Mouse (Mus musculus) midbrain, embryonic 12.5 days (tissue): Measurements from ENCODE around the gene Abcf1. TPM values are rescaled to one million over a fixed set of nuclear protein-coding genes. Genes with fewer than 3 reads are reported as not detected.
"Not testable (repeated sequence)": the region's sequence is repeated elsewhere in the genome, so short reads cannot be mapped to it uniquely, and the experiment has no call there.

ENCODE experiments used
- ATAC-seq: fragments of 200-750 bp; cut with Nextera tagmentation; 2 replicates; pipeline ENCODE4 v1.8.0; 2017; ENCODE audit warnings: low read depth, moderate TSS enrichment, moderate library complexity; ENCODE audit not compliant: low FRiP score
- H3K27ac ChIP-seq: fragments of 300-500 bp; sonication (generic); replicated peaks from 2 replicates; pipeline ENCODE4 v1.5.1; 2016; ENCODE audit warnings: mild to moderate bottlenecking
- H3K27me3 ChIP-seq: fragments of 300-500 bp; sonication (generic); 2 replicates; pipeline ENCODE4 v1.6.1; 2016; ENCODE audit warnings: mild to moderate bottlenecking
- H3K36me3 ChIP-seq: fragments of 300-500 bp; sonication (generic); 2 replicates; pipeline ENCODE4 v1.6.1; 2016
- H3K4me1 ChIP-seq: fragments of 300-500 bp; sonication (generic); 2 replicates; pipeline ENCODE4 v1.6.1; 2016
- H3K4me2 ChIP-seq: fragments of 300-500 bp; sonication (generic); replicated peaks from 2 replicates; pipeline ENCODE4 v1.6.1; 2016; ENCODE audit warnings: mild to moderate bottlenecking, moderate library complexity
- H3K4me3 ChIP-seq: fragments of 300-500 bp; sonication (generic); 2 replicates; pipeline ENCODE4 v1.5.1; 2016; ENCODE audit warnings: mild to moderate bottlenecking
- H3K9ac ChIP-seq: fragments of 300-500 bp; sonication (generic); replicated peaks from 2 replicates; pipeline ENCODE4 v1.6.1; 2016; ENCODE audit warnings: mild to moderate bottlenecking, moderate library complexity
- H3K9me3 ChIP-seq: fragments of 300-500 bp; sonication (generic); 2 replicates; pipeline ENCODE4 v1.6.1; 2016; ENCODE audit warnings: mild to moderate bottlenecking
- WGBS: fragments of 180-500 bp; shearing (Covaris S2); methylation state at CpG from one replicate; pipeline ENCODE4 v1.1.7; 2016; 5-methylcytosine and 5-hydroxymethylcytosine counted together
- polyA plus RNA-seq: library from polyadenylated mRNA; unstranded; fragments of >200 nt; fragmentation: Nextera tagmentation; extraction: Ambion mirVana; gene quantifications from 2 replicates; pipeline ENCODE4 v1.2.1, GENCODE M21; 2016

Gene Abcf1
- polyA plus RNA-seq, 1 experiment from 2014 or later: 118 TPM

DNA sequence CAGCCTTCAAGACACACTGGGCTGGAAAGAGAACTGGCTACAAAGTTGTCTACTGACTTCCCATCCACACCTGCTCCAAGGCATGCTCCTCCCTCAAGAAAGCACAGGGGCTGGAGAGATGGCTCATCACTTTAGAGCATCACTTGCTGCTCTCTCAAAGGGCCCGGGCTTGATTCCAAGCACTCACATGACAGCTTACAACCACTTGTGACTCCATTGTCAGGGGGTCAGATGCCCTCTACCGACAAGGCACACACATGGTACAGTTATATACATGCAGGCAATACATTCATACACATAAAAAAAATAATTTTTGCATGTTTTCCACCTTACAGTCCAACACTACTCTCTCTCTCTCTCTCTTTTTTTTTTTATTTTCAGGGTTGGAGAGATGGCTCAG is 1.9 kb downstream of the Abcf1 start:
- ATAC-seq: no peak
- no peak overlapping the region for H3K27ac ChIP-seq

GRCm38 (mm10) chr17:35963279-35963678 is 6.3 kb downstream of the Abcf1 start:
- no peaks in the 10 kb centered on the region for H3K27me3 ChIP-seq
- no peak overlapping the region for H3K4me3 ChIP-seq
- no peak overlapping the region for H3K27ac ChIP-seq
- H3K4me2 ChIP-seq: no peak overlapping the region
- ATAC-seq: no peak
- no peak overlapping the region for H3K9ac ChIP-seq
- H3K9me3 ChIP-seq: no peaks in the 10 kb centered on the region
- peaks cover 2% of the 10 kb centered on the region; the same call in 1 of the 2 replicates for H3K4me1 ChIP-seq
- peaks cover 79% of the 10 kb centered on the region for H3K36me3 ChIP-seq
- WGBS: 95% methylated on average over 10 of the region's 10 CpGs

More for the DNA sequence above, 1.9 kb downstream of the Abcf1 start:
- H3K36me3 ChIP-seq: peaks cover 38% of the 10 kb centered on the region
- H3K27me3 ChIP-seq: no peaks in the 10 kb centered on the region
- 96% methylated on average over 2 of the region's 2 CpGs for WGBS
- H3K4me2 ChIP-seq: no peak overlapping the region
- H3K9ac ChIP-seq: no peak overlapping the region
- peaks cover 16% of the 10 kb centered on the region for H3K4me1 ChIP-seq
- H3K9me3 ChIP-seq: no peaks in the 10 kb centered on the region
- H3K4me3 ChIP-seq: no peak overlapping the region

DNA sequence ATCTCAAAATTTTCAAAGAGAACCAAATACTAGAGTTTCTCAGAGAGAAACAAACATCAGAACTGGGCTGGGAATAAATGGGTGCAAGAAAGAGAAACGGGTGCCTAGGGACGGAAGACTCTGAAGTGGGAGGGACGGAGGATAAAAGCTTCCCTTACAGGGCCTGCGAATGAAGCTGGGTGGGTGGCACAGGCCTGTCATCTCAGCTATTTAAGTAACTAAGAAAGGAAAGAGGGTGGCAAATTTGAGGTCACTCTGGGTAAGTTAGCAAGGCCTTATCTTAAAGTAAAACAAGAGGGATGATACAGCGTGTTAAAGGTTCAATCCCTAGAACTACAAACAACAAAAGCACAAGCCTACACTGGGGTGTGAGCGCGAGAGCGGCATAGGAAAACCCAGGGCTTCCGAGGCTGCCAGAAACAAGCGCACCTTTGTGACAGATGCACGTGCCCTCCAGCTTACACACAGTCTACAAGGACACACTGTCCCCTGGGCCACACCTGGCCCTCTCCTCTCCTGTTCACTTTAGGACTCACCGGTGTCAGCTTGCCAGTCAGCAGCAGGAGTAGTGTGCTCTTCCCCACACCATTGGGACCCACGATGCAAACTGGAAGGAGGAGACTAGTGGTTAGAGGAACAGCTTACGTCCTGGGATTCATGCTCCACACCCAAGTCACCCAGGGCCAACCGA is 10.9 kb downstream of the Abcf1 start:
- H3K4me1 ChIP-seq: no peaks in the 10 kb centered on the region
- 94% methylated on average over 15 of the region's 15 CpGs for WGBS
- H3K27me3 ChIP-seq: no peaks in the 10 kb centered on the region
- no peak overlapping the region for H3K4me3 ChIP-seq
- H3K9me3 ChIP-seq: no peaks in the 10 kb centered on the region
- H3K27ac ChIP-seq: no peak overlapping the region
- H3K4me2 ChIP-seq: no peak overlapping the region
- no peak for ATAC-seq
- peaks cover 90% of the 10 kb centered on the region for H3K36me3 ChIP-seq
- H3K9ac ChIP-seq: no peak overlapping the region

- Histone ChIP-seq H3K27me3 (no peaks in the 10 kb centered on the region), H3K9ac (no peak overlapping the region), H3K9me3 (no peaks in the 10 kb centered on the region), H3K4me1 (no peaks in the 10 kb centered on the region), H3K4me3 (no peak overlapping the region), H3K27ac (no peak overlapping the region), H3K4me2 (no peak overlapping the region), H3K36me3 (peaks cover 50% of the 10 kb centered on the region)
- 84% methylated on average over 8 of the region's 8 CpGs for WGBS
- ATAC-seq: no peak
Observed at GRCm38 (mm10) chr17:35954665-35955064, 14.9 kb downstream of the Abcf1 start.

DNA sequence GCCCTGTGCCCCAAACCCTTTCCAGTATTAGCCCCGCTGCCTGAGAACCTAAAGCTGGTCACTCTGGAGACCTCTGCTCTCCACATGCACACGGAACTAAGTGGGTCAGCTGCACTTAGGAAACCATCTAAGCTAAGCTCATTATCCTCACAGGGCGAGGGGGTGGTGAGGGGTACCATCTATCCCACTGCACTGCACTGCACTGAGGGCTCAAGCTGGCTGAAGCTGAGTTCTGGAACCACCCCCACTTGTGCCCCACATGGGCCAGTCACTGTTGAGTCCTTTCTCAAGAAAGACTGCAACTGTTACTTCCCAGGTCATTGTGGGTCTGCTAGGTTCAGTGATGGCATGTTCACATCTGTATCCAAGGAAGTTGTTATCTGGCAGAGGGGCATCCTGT is 17.0 kb downstream of the Abcf1 start:
- 93% methylated on average over 3 of the region's 3 CpGs for WGBS
- H3K4me2 ChIP-seq, H3K4me1 ChIP-seq, H3K27me3 ChIP-seq, H3K9me3 ChIP-seq, H3K9ac ChIP-seq, H3K27ac ChIP-seq, ATAC-seq, H3K4me3 ChIP-seq: not testable (repeated sequence)
- H3K36me3 ChIP-seq: peaks cover 29% of the 10 kb centered on the region

GRCm38 (mm10) chr17:35950946-35951345 is 18.6 kb downstream of the Abcf1 start:
- H3K4me1 ChIP-seq, H3K4me2 ChIP-seq, H3K27me3 ChIP-seq, ATAC-seq, H3K9me3 ChIP-seq, H3K4me3 ChIP-seq, H3K9ac ChIP-seq, H3K27ac ChIP-seq: not testable (repeated sequence)
- H3K36me3 ChIP-seq: peaks cover 13% of the 10 kb centered on the region

GRCm38 (mm10) chr17:35939941-35940340 is 29.6 kb downstream of the Abcf1 start:
- Histone ChIP-seq H3K36me3 (no peaks in the 10 kb centered on the region), H3K9ac (no peak overlapping the region), H3K27me3 (no peaks in the 10 kb centered on the region), H3K9me3 (no peaks in the 10 kb centered on the region), H3K4me3 (no peak overlapping the region), H3K27ac (no peak overlapping the region), H3K4me2 (no peak overlapping the region), H3K4me1 (no peaks in the 10 kb centered on the region)
- 44% methylated on average over 1 of the region's 1 CpGs for WGBS
- no peak for ATAC-seq

- no peak overlapping the region for H3K27ac ChIP-seq
- H3K4me1 ChIP-seq: no peaks in the 10 kb centered on the region
- WGBS: 51% methylated on average over 2 of the region's 2 CpGs
- H3K36me3 ChIP-seq: no peaks in the 10 kb centered on the region
- H3K27me3 ChIP-seq: no peaks in the 10 kb centered on the region
- ATAC-seq: no peak
- no peak overlapping the region for H3K4me2 ChIP-seq
- H3K9me3 ChIP-seq: no peaks in the 10 kb centered on the region
- no peak overlapping the region for H3K4me3 ChIP-seq
- H3K9ac ChIP-seq: no peak overlapping the region
Observed at GRCm38 (mm10) chr17:35939108-35939507, 30.5 kb downstream of the Abcf1 start.

DNA sequence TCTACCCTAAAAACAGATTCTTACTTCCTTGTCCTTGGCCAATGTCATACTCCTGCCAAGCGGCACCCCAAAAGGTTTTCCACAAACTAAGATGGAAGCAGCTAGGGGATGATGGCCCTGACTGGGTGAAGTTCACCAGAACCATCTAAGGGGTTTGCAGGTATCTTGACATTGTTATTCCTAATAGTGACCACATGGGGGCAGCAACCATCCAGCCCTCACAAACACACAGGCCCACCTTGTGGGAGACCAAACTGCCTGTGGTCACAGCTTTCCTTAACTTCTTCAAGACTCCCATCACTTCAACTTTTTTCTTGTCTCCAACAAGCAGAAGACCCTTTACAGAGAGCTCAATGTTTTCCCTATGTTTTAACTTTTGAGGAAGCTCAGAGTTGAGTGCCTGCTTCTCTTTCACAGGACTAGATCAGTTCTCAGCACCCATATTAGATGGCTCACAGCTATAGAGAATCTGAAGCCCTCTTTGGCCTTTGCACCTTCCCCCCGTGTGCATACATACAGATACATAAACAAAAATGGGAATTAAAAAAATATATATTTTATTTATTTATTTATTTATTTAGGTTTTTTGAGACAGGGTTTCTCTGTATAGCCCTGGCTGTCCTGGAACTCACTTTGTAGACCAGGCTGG is 31.7 kb downstream of the Abcf1 start:
- WGBS: 40% methylated on average over 2 of the region's 2 CpGs
- no peak overlapping the region for H3K4me2 ChIP-seq
- no peaks in the 10 kb centered on the region for H3K36me3 ChIP-seq
- no peaks in the 10 kb centered on the region for H3K4me1 ChIP-seq
- no peaks in the 10 kb centered on the region for H3K9me3 ChIP-seq
- peak; percentile 54; the same call in 1 of the 2 replicates for ATAC-seq
- H3K9ac ChIP-seq: no peak overlapping the region
- no peaks in the 10 kb centered on the region for H3K27me3 ChIP-seq
- no peak overlapping the region for H3K4me3 ChIP-seq
- H3K27ac ChIP-seq: no peak overlapping the region

GRCm38 (mm10) chr17:35935763-35936162 is 33.8 kb downstream of the Abcf1 start:
- 90% methylated on average over 14 of the region's 14 CpGs for WGBS
- ATAC-seq: not testable (repeated sequence)

GRCm38 (mm10) chr17:35932608-35933007 is 37.0 kb downstream of the Abcf1 start:
- ATAC-seq: no peak
- no peak overlapping the region for H3K4me3 ChIP-seq
- whole genome bisulfite sequencing: 96% methylated on average over 4 of the region's 4 CpGs
- no peak overlapping the region for H3K27ac ChIP-seq
- peaks cover 36% of the 10 kb centered on the region for H3K36me3 ChIP-seq
- H3K9ac ChIP-seq: no peak overlapping the region
- no peak overlapping the region for H3K4me2 ChIP-seq
- no peaks in the 10 kb centered on the region for H3K4me1 ChIP-seq
- H3K9me3 ChIP-seq: no peaks in the 10 kb centered on the region
- no peaks in the 10 kb centered on the region for H3K27me3 ChIP-seq

More at GRCm38 (mm10) chr17:35935763-35936162, 33.8 kb downstream of the Abcf1 start:
- not testable (repeated sequence) for H3K4me3 ChIP-seq, H3K36me3 ChIP-seq, H3K9me3 ChIP-seq, H3K27me3 ChIP-seq, H3K4me1 ChIP-seq, H3K27ac ChIP-seq, H3K9ac ChIP-seq, H3K4me2 ChIP-seq

DNA sequence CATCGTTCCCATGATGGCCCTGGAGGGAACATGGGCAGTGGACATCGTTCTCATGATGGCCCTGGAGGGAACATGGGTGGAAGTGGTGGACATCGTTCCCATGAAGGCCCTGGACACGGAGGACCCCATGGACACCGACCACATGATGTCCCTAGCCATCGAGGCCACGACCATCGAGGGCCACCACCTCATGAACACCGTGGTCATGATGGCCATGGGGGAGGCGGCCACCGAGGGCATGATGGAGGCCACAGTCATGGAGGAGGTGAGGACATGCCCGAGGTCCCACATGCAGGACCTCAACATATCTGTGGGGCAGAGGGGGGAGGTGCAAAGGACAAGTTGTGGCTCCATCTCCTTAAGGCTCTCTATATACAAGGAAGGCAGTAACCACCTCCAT is 38.9 kb downstream of the Abcf1 start:
- Histone ChIP-seq H3K4me2 (no peak overlapping the region), H3K36me3 (peaks cover 54% of the 10 kb centered on the region), H3K9me3 (no peaks in the 10 kb centered on the region), H3K4me3 (no peak overlapping the region), H3K9ac (no peak overlapping the region), H3K27me3 (no peaks in the 10 kb centered on the region), H3K27ac (no peak overlapping the region), H3K4me1 (no peaks in the 10 kb centered on the region)
- ATAC-seq: no peak
- WGBS: 93% methylated on average over 12 of the region's 12 CpGs
